Mouse (Mus musculus) heart, embryonic 10.5 days (tissue): ENCODE measurements around the gene Hebp2. TPM values are rescaled to one million over a fixed set of nuclear protein-coding genes. Genes with fewer than 3 reads are reported as not detected.

Source experiments
- DNase-seq: peaks from one replicate; pipeline ENCODE4 v3.0.0-alpha.2; 2017; ENCODE audit warnings: low spot score
- H3K27ac ChIP-seq: fragments of 300-500 bp; sonication (generic); 2 replicates; pipeline ENCODE4 v1.5.1; 2016; ENCODE audit warnings: mild to moderate bottlenecking
- H3K27me3 ChIP-seq: fragments of 300-500 bp; sonication (generic); 2 replicates; pipeline ENCODE4 v1.6.1; 2016; ENCODE audit warnings: mild to moderate bottlenecking; ENCODE audit not compliant: poor library complexity, insufficient read depth, severe bottlenecking
- H3K36me3 ChIP-seq: fragments of 300-500 bp; sonication (generic); 2 replicates; pipeline ENCODE4 v1.6.1; 2016; ENCODE audit warnings: mild to moderate bottlenecking, moderate library complexity
- H3K4me1 ChIP-seq: fragments of 300-500 bp; sonication (generic); 2 replicates; pipeline ENCODE4 v1.6.1; 2016; ENCODE audit warnings: mild to moderate bottlenecking
- H3K4me3 ChIP-seq: fragments of 300-500 bp; sonication (generic); 2 replicates; pipeline ENCODE4 v1.5.1; 2016; ENCODE audit warnings: mild to moderate bottlenecking, moderate library complexity
- H3K9me3 ChIP-seq: fragments of 300-500 bp; sonication (generic); 2 replicates; pipeline ENCODE4 v1.6.1; 2016; ENCODE audit warnings: mild to moderate bottlenecking, moderate library complexity
- WGBS: fragments of 180-500 bp; shearing (Covaris S2); methylation state at CpG from one replicate; pipeline ENCODE4 v1.1.7; 2016; 5-methylcytosine and 5-hydroxymethylcytosine counted together
- polyA plus RNA-seq: library from polyadenylated mRNA; unstranded; fragments of >200 nt; fragmentation: Nextera tagmentation; extraction: Ambion mirVana; gene quantifications from 2 replicates; pipeline ENCODE4 v1.2.1, GENCODE M21; 2016

The Hebp2 gene
- polyA plus RNA-seq, 1 experiment from 2014 or later, result 18.6 TPM

- H3K4me1 ChIP-seq, result peaks cover 25% of the 10 kb centered on the region
These were observed 16.7 kb downstream of the Hebp2 start for GRCm38 (mm10) chr10:18529177-18529576.

GRCm38 (mm10) chr10:18528475-18528874 lies 17.4 kb downstream of the Hebp2 start:
- Histone ChIP-seq H3K27me3 (no peaks in the 10 kb centered on the region), H3K27ac (no peak overlapping the region), H3K36me3 (peaks cover 45% of the 10 kb centered on the region), H3K9me3 (no peaks in the 10 kb centered on the region), H3K4me3 (no peak overlapping the region), H3K4me1 (peaks cover 25% of the 10 kb centered on the region)
- no peak for DNase-seq
- WGBS, result 58% methylated on average over 5 of the region's 5 CpGs

More at GRCm38 (mm10) chr10:18529177-18529576, 16.7 kb downstream of the Hebp2 start:
- peaks cover 39% of the 10 kb centered on the region for H3K36me3 ChIP-seq
- no peak for DNase-seq
- H3K4me3 ChIP-seq, result no peak overlapping the region
- H3K27me3 ChIP-seq, result no peaks in the 10 kb centered on the region
- H3K9me3 ChIP-seq, result no peaks in the 10 kb centered on the region
- 79% methylated on average over 4 of the region's 4 CpGs for WGBS
- H3K27ac ChIP-seq, result no peak overlapping the region

- no peak for DNase-seq
- H3K27ac ChIP-seq, result no peak overlapping the region
- 73% methylated on average over 7 of the region's 7 CpGs for WGBS
- no peaks in the 10 kb centered on the region for H3K9me3 ChIP-seq
- H3K4me1 ChIP-seq, result peaks cover 25% of the 10 kb centered on the region
- H3K36me3 ChIP-seq, result peaks cover 43% of the 10 kb centered on the region
- H3K4me3 ChIP-seq, result no peak overlapping the region
- H3K27me3 ChIP-seq, result no peaks in the 10 kb centered on the region
These were observed 18.1 kb downstream of the Hebp2 start for GRCm38 (mm10) chr10:18527766-18528165.

GRCm38 (mm10) chr10:18526851-18527675 lies 18.8 kb downstream of the Hebp2 start:
- no peak overlapping the region for H3K27ac ChIP-seq
- no peak for DNase-seq
- H3K27me3 ChIP-seq, result no peaks in the 10 kb centered on the region
- no peaks in the 10 kb centered on the region for H3K9me3 ChIP-seq
- H3K4me1 ChIP-seq, result peaks cover 21% of the 10 kb centered on the region
- H3K36me3 ChIP-seq, result peaks cover 43% of the 10 kb centered on the region
- 78% methylated on average over 20 of the region's 20 CpGs for WGBS
- no peak overlapping the region for H3K4me3 ChIP-seq

- WGBS, result 70% methylated on average over 22 of the region's 22 CpGs
- H3K36me3 ChIP-seq, result peaks cover 37% of the 10 kb centered on the region
- H3K27me3 ChIP-seq, result no peaks in the 10 kb centered on the region
- H3K4me3 ChIP-seq, result no peak overlapping the region
- no peaks in the 10 kb centered on the region for H3K9me3 ChIP-seq
- no peak for DNase-seq
- H3K4me1 ChIP-seq, result peaks cover 16% of the 10 kb centered on the region
- H3K27ac ChIP-seq, result 0 out of 2 replicates have a peak overlapping the region, but pooled peaks have one; percentile 30
These were observed 19.6 kb downstream of the Hebp2 start for GRCm38 (mm10) chr10:18526184-18526850.

GRCm38 (mm10) chr10:18525726-18526125 lies 20.1 kb downstream of the Hebp2 start:
- peaks cover 41% of the 10 kb centered on the region for H3K36me3 ChIP-seq
- 58% methylated on average over 9 of the region's 9 CpGs for WGBS

GRCm38 (mm10) chr10:18525311-18525710 lies 20.6 kb downstream of the Hebp2 start:
- Histone ChIP-seq H3K4me1 (peaks cover 14% of the 10 kb centered on the region), H3K4me3 (no peak overlapping the region), H3K27me3 (no peaks in the 10 kb centered on the region), H3K36me3 (peaks cover 43% of the 10 kb centered on the region), H3K9me3 (no peaks in the 10 kb centered on the region), H3K27ac (0 out of 2 replicates have a peak overlapping the region, but pooled peaks have one; percentile 13)
- WGBS, result 82% methylated on average over 15 of the region's 15 CpGs
- no peak for DNase-seq

More at GRCm38 (mm10) chr10:18525726-18526125, 20.1 kb downstream of the Hebp2 start:
- DNase-seq, result no peak
- no peaks in the 10 kb centered on the region for H3K27me3 ChIP-seq
- 0 out of 2 replicates have a peak overlapping the region, but pooled peaks have one; percentile 30 for H3K27ac ChIP-seq
- H3K9me3 ChIP-seq, result no peaks in the 10 kb centered on the region
- H3K4me1 ChIP-seq, result peaks cover 14% of the 10 kb centered on the region
- H3K4me3 ChIP-seq, result no peak overlapping the region

GRCm38 (mm10) chr10:18522556-18522955 lies 23.3 kb downstream of the Hebp2 start:
- no peak overlapping the region for H3K4me3 ChIP-seq
- WGBS, result 82% methylated on average over 2 of the region's 2 CpGs
- peaks cover 45% of the 10 kb centered on the region for H3K36me3 ChIP-seq
- no peaks in the 10 kb centered on the region for H3K27me3 ChIP-seq
- no peaks in the 10 kb centered on the region for H3K9me3 ChIP-seq
- no peak for DNase-seq
- H3K4me1 ChIP-seq, result peaks cover 14% of the 10 kb centered on the region
- H3K27ac ChIP-seq, result no peak overlapping the region

GRCm38 (mm10) chr10:18511496-18511895 lies 34.4 kb downstream of the Hebp2 start:
- no peak for DNase-seq
- 86% methylated on average over 11 of the region's 11 CpGs for WGBS
- peaks cover 4% of the 10 kb centered on the region; the same call in 1 of the 2 replicates for H3K4me1 ChIP-seq
- H3K36me3 ChIP-seq, result peaks cover 13% of the 10 kb centered on the region
- no peak overlapping the region for H3K4me3 ChIP-seq
- H3K9me3 ChIP-seq, result no peaks in the 10 kb centered on the region
- H3K27ac ChIP-seq, result no peak overlapping the region
- H3K27me3 ChIP-seq, result no peaks in the 10 kb centered on the region

GRCm38 (mm10) chr10:18510663-18511062 lies 35.2 kb downstream of the Hebp2 start:
- WGBS, result 79% methylated on average over 3 of the region's 3 CpGs

GRCm38 (mm10) chr10:18508586-18508985 lies 37.3 kb downstream of the Hebp2 start:
- H3K9me3 ChIP-seq, result no peaks in the 10 kb centered on the region
- H3K36me3 ChIP-seq, result peaks cover 13% of the 10 kb centered on the region
- H3K27ac ChIP-seq, result no peak overlapping the region
- H3K4me3 ChIP-seq, result no peak overlapping the region
- DNase-seq, result no peak
- no peaks in the 10 kb centered on the region for H3K27me3 ChIP-seq
- H3K4me1 ChIP-seq, result peaks cover 11% of the 10 kb centered on the region
- 79% methylated on average over 1 of the region's 1 CpGs for WGBS

More at GRCm38 (mm10) chr10:18510663-18511062, 35.2 kb downstream of the Hebp2 start:
- Histone ChIP-seq H3K36me3 (peaks cover 13% of the 10 kb centered on the region), H3K4me1 (peaks cover 6% of the 10 kb centered on the region), H3K27me3 (no peaks in the 10 kb centered on the region), H3K4me3 (no peak overlapping the region), H3K9me3 (no peaks in the 10 kb centered on the region), H3K27ac (no peak overlapping the region)
- no peak for DNase-seq

- H3K4me1 ChIP-seq, result peaks cover 11% of the 10 kb centered on the region
- H3K27ac ChIP-seq, result no peak overlapping the region
- no peak overlapping the region for H3K4me3 ChIP-seq
- H3K27me3 ChIP-seq, result no peaks in the 10 kb centered on the region
- no peaks in the 10 kb centered on the region for H3K9me3 ChIP-seq
- peaks cover 17% of the 10 kb centered on the region for H3K36me3 ChIP-seq
- WGBS, result 77% methylated on average over 2 of the region's 2 CpGs
- no peak for DNase-seq
These were observed 37.9 kb downstream of the Hebp2 start for GRCm38 (mm10) chr10:18507869-18508473.
